Mouse (Mus musculus) cerebellum, adult 2 months (tissue): Measurements from ENCODE around the gene Immp2l.

Source experiments
- CTCF ChIP-seq: fragments of 200-500 bp; IDR thresholded peaks from 2 replicates; pipeline ENCODE4 v1.5.1; 2011; ENCODE audit warnings: low read depth, mild to moderate bottlenecking, control low read depth, low read length, moderate library complexity, borderline replicate concordance; ENCODE audit not compliant: insufficient read depth
- POLR2A ChIP-seq: fragments of 200-500 bp; IDR thresholded peaks from 2 replicates; pipeline ENCODE4 v1.6.1; 2011; ENCODE audit warnings: low read length, control low read depth, borderline replicate concordance; ENCODE audit not compliant: insufficient read depth

DNA sequence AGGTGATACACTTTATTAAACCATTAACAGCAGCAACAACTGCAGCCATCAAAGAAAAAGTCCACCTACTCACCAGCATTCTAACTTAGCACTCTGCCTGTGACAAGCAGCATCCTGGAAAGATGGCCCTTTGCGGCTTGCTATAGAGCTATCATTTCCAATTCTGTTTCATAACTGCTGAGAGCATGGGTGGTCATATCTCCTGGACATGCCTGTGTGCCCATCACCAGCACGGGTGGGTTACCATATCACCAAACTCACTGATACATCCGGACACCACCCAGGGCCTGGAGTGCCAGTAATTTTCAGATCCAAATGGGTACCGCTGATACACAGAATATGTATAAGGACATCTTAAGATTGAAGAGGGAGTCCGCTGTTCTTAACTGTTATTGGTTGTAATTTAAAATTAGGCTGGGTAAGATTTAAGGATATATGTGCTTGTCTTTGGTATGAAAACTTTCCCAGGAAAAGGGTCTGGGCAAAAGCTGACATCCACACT, 459.3 kb downstream of the Immp2l start:
- no peak for TF ChIP-seq CTCF
- TF ChIP-seq POLR2A: no peak
